Mouse (Mus musculus) neural tube, embryonic 11.5 days (tissue): ENCODE data around the gene Icam5. TPM values are rescaled to one million over a fixed set of nuclear protein-coding genes. Genes with fewer than 3 reads are reported as not detected.
A peak's percentile ranks its signal among the peaks of the same experiment; 100 is the strongest.

Experiments
- ATAC-seq: fragments of 200-750 bp; cut with Nextera tagmentation; 2 replicates; pipeline ENCODE4 v1.8.0; 2017; ENCODE audit warnings: moderate number of reproducible peaks, mild to moderate bottlenecking, moderate TSS enrichment, moderate library complexity; ENCODE audit not compliant: insufficient read depth, low FRiP score, low TSS enrichment
- DNase-seq: peaks from one replicate; pipeline ENCODE4 v3.0.0-alpha.2; 2015; ENCODE audit warnings: low spot score
- H3K27ac ChIP-seq: fragments of 300-500 bp; sonication (generic); 2 replicates; pipeline ENCODE4 v1.5.1; 2014; ENCODE audit warnings: low read depth, mild to moderate bottlenecking, low read length
- H3K27me3 ChIP-seq: fragments of 300-500 bp; sonication (generic); 2 replicates; pipeline ENCODE4 v1.6.1; 2014; ENCODE audit warnings: mild to moderate bottlenecking, low read length, mixed read lengths; ENCODE audit not compliant: control insufficient read depth, insufficient read depth
- H3K36me3 ChIP-seq: fragments of 300-500 bp; sonication (generic); 2 replicates; pipeline ENCODE4 v1.6.1; 2014; ENCODE audit warnings: mild to moderate bottlenecking, low read length, moderate library complexity, mixed read lengths; ENCODE audit not compliant: control insufficient read depth, insufficient read depth
- H3K4me1 ChIP-seq: fragments of 300-500 bp; sonication (generic); 2 replicates; pipeline ENCODE4 v1.6.1; 2014; ENCODE audit warnings: low read length, mixed read lengths; ENCODE audit not compliant: control insufficient read depth, insufficient read depth
- H3K4me2 ChIP-seq: fragments of 300-500 bp; sonication (generic); 2 replicates; pipeline ENCODE4 v1.6.1; 2014; ENCODE audit warnings: low read depth, mild to moderate bottlenecking, moderate library complexity
- H3K4me3 ChIP-seq: fragments of 300-500 bp; sonication (generic); 2 replicates; pipeline ENCODE4 v1.5.1; 2014; ENCODE audit warnings: low read depth, low read length
- H3K9ac ChIP-seq: fragments of 300-500 bp; sonication (generic); 2 replicates; pipeline ENCODE4 v1.6.1; 2014; ENCODE audit warnings: mild to moderate bottlenecking, low read length
- H3K9me3 ChIP-seq: fragments of 300-500 bp; sonication (generic); 2 replicates; pipeline ENCODE4 v1.6.1; 2016; ENCODE audit warnings: low read length; ENCODE audit not compliant: control insufficient read depth
- WGBS: fragments of 180-500 bp; shearing (Covaris S2); extraction: QIAGEN DNeasy Blood & Tissue Kit; methylation state at CpG from one replicate; pipeline ENCODE4 v1.1.7; 2014; 5-methylcytosine and 5-hydroxymethylcytosine counted together
- polyA plus RNA-seq: library from polyadenylated mRNA; unstranded; fragments of >200 nt; fragmentation: Nextera tagmentation; extraction: Ambion mirVana; gene quantifications from 2 replicates; pipeline ENCODE4 v1.2.1, GENCODE M21; 2014

Gene Icam5
- polyA plus RNA-seq, 1 experiment from 2014 or later = not detected

DNA sequence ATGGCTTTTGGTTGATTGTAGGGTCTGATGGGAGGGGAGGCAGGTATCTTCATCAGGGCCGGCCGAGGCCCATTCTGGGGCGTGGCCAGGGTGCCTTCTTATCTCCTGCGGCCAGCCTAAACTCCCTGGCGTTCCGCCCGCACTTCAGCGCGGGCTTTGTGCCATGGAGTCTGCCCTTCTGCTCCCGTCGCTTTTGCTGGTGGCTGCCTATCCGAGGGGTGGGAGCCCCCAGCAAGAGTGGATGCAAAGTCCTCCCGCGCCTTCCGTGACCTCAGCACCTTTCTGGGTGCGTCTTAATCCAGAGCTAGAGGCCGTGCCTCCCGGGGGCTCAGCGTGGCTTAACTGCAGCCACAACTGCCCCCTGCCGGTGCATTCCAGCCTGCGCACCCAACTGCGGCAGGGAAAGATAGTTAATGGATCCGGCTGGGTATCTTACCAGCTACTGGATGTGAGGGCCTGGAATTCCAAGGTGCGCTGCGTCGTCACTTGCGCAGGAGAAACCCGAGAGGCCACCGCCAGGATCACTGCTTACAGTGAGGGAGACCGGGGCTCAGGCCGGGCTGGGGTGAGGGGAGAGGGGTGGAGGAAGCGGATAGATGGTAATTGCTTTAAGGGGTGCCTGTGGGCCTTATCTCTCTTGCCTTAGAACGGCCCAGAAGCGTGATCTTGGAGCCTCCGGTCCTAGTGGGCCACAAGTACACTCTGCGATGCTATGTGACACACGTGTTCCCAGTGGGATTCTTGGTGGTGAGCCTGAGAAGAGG lies 2.4 kb upstream of the Icam5 start, which contains the start of gene Icam4:
Icam4 (plus strand) TSS at position 83 of the 764 bp plus-strand sequence.
- ATAC-seq (no peak), DNase-seq (peak; percentile 85)
- peak within 1 kb of the TSS; percentile 42 for H3K4me3 ChIP-seq
- H3K9ac ChIP-seq = peak within 1 kb of the TSS; percentile 47
- 2% methylated on average over 37 of the region's 37 CpGs for WGBS
- H3K27ac ChIP-seq = no peak within 1 kb of the TSS
- H3K4me2 ChIP-seq = peak within 1 kb of the TSS; percentile 83
- no peaks in the 10 kb centered on the region for H3K36me3 ChIP-seq
- peaks cover 56% of the 10 kb centered on the region for H3K27me3 ChIP-seq
- H3K9me3 ChIP-seq = no peaks in the 10 kb centered on the region
- peaks cover 21% of the 10 kb centered on the region for H3K4me1 ChIP-seq

DNA sequence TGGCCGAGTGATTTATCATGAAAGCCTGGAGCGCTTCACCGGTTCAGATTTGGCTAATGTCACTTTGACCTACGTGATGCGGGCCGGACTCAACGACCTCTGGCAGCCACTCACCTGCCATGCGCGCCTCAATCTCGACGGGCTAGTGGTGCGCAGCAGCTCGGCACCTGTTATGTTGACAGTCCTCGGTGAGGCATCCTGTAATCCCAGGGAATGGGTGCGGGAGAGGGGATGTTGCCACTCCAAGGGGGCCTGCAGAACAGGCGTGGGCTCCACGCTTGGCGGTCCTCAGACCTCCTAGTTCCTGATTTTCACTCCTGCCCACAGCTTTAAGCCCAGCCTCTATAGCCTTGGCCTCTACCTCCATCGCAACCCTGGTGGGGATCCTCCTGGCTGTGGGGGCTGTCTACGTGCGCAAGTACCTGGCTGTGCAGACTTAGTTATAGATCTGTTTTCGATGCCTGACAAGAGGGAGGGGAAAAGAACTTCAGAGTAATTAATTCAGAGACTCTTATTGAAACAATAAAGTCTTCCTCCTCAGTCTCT lies 1.7 kb upstream of the Icam5 start:
- no peak overlapping the region for H3K9ac ChIP-seq
- DNase-seq (no peak), ATAC-seq (no peak)
- no peak overlapping the region for H3K27ac ChIP-seq
- H3K27me3 ChIP-seq = peaks cover 63% of the 10 kb centered on the region
- 20% methylated on average over 22 of the region's 22 CpGs for WGBS
- peaks cover 21% of the 10 kb centered on the region for H3K4me1 ChIP-seq
- H3K4me2 ChIP-seq = peak overlapping the region; percentile 83
- peak overlapping the region; percentile 42; the same call in 1 of the 2 replicates for H3K4me3 ChIP-seq
- H3K36me3 ChIP-seq = no peaks in the 10 kb centered on the region
- no peaks in the 10 kb centered on the region for H3K9me3 ChIP-seq

DNA sequence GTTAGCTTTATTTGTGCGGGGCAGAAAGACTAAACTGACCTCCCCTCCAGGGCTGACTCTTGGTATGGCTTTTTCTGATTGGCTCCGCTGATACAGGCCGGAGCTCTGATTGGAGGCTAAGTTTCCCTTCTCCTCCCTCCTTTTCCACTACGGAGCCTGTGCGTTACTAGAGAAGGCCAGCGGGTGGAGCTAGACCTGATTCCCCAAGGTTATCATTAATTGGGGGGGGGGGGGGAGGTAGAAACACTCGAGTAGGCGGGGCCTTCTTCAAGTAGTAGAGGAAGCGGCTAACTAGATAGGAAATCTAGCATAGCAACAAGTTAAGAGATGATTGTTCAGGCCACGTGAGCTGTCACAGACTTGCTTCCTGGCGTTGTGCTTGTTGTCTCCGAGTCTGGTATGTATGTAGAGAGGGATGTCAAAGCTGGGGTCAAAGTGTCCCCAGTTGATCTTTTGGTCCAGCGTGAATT lies 1.1 kb upstream of the Icam5 start:
- ATAC-seq (peak; percentile 62), DNase-seq (peak; percentile 81)
- H3K9ac ChIP-seq = no peak overlapping the region
- peaks cover 70% of the 10 kb centered on the region for H3K27me3 ChIP-seq
- WGBS = under 1% methylated on average over 13 of the region's 13 CpGs
- H3K36me3 ChIP-seq = no peaks in the 10 kb centered on the region
- H3K4me1 ChIP-seq = peaks cover 21% of the 10 kb centered on the region
- peak overlapping the region; percentile 83 for H3K4me2 ChIP-seq
- peak overlapping the region; percentile 42 for H3K4me3 ChIP-seq
- no peaks in the 10 kb centered on the region for H3K9me3 ChIP-seq
- H3K27ac ChIP-seq = no peak overlapping the region

DNA sequence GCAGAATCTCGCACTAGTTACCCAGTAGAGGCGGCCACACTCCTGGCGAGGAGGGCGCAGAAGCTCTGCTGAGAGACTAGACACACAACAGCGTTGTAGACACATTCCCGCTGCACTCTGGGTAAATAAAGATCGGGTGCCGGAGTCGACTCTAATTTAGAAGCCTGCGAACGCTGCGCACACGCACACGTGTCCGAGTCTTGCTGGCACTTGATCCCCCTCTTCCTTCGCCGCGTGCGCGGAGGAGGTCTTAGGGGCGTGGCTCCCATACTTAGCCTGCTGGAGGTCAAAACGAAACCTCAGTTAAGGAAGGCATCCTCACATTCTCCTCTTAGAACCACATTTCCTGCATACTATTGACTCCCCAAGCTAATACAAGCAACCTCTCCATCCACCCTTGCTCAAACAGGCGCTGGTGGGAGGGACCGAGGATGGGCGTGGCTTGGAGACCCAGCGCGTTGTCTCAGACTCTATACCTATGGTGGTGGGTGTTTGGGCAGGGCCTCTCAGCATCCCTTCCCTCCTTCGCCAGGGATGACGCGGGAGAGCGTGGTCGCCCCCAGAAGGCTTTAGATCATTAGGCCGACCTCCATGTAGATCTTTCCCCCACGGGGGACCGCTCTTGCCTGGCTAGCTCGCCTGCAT lies 500 bp upstream of the Icam5 start:
- under 1% methylated on average over 36 of the region's 36 CpGs for WGBS
- ATAC-seq = peak; percentile 40; the same call in 1 of the 2 replicates
- DNase-seq = peak; percentile 60
- Histone ChIP-seq H3K4me1 (peaks cover 21% of the 10 kb centered on the region), H3K9me3 (no peaks in the 10 kb centered on the region), H3K36me3 (no peaks in the 10 kb centered on the region), H3K27me3 (peaks cover 75% of the 10 kb centered on the region), H3K4me3 (peak overlapping the region; percentile 42), H3K9ac (no peak overlapping the region), H3K4me2 (peak overlapping the region; percentile 83), H3K27ac (no peak overlapping the region)

DNA sequence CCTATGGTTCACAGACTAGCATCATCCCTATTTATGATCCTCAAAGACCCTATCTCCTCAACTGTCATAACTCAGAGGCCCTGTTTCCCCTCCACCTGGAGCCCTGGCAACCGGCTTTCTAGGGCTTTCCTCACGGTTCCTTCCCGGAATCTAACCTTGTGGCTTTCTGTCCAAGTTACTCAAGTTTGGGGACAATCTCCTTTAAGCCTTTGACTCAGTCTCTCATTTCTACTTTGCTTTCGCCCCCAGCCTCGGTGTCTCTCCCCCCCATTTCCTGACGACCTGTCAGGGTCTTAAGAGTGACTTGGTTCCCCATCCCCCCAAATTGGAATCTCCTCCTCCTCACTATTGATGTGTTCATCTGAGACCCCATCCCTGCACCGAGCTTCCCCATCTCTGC lies 618 bp downstream of the Icam5 start:
- H3K4me1 ChIP-seq = peaks cover 21% of the 10 kb centered on the region
- 2% methylated on average over 7 of the region's 7 CpGs for WGBS
- H3K9me3 ChIP-seq = no peaks in the 10 kb centered on the region
- DNase-seq (no peak), ATAC-seq (no peak)
- H3K4me2 ChIP-seq = no peak overlapping the region; the same call in 1 of the 2 replicates
- H3K27me3 ChIP-seq = peaks cover 87% of the 10 kb centered on the region
- H3K9ac ChIP-seq = no peak overlapping the region
- H3K36me3 ChIP-seq = no peaks in the 10 kb centered on the region
- H3K4me3 ChIP-seq = no peak overlapping the region; the same call in 1 of the 2 replicates
- no peak overlapping the region for H3K27ac ChIP-seq

DNA sequence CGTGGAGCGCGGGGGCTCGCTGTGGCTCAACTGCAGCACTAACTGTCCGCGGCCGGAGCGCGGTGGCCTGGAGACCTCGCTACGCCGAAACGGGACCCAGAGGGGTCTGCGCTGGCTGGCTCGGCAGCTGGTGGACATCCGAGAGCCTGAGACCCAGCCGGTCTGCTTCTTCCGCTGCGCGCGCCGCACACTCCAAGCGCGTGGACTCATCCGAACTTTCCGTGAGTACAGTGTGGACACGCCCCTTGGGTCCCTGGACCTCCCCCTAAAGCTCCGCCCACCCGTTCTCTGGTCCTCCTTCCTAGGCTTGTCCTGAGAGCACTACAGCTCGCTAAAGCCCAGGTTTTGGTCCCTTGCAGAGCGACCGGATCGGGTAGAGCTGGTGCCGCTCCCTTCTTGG lies 1.3 kb downstream of the Icam5 start:
- under 1% methylated on average over 32 of the region's 34 CpGs for WGBS
- Histone ChIP-seq H3K9ac (no peak overlapping the region; the same call in 1 of the 2 replicates), H3K4me2 (peak overlapping the region; percentile 56), H3K9me3 (no peaks in the 10 kb centered on the region), H3K27ac (no peak overlapping the region), H3K4me1 (peaks cover 21% of the 10 kb centered on the region), H3K27me3 (peaks cover 93% of the 10 kb centered on the region), H3K4me3 (peak overlapping the region; percentile 36), H3K36me3 (no peaks in the 10 kb centered on the region)
- DNase-seq (peak; percentile 78), ATAC-seq (0 out of 2 replicates have a peak, but pooled peaks have one; percentile 31)

DNA sequence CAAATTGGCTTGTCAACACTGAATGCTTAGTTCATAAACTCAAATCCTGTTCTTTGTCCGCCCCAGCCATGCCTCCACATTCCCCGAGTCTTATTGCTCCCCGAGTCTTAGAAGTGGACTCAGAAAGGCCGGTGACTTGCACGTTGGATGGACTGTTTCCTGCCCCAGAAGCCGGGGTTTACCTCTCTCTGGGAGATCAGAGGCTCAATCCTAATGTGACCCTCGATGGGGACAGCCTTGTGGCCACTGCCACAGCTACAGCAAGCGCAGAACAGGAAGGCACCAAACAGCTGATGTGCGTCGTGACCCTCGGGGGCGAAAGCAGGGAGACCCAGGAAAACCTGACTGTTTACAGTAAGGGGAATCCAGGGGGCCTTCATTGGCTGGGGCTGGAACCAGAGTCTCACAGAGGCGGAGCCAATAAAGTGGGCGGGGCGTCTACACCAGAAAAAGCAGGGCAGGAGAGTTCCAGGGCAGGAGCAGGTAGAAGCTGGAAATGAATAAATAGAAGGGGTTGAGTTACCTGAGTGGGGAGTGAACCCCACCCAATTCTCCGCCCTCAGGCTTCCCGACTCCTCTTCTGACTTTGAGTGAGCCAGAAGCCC lies 2.7 kb downstream of the Icam5 start:
- WGBS = 4% methylated on average over 17 of the region's 17 CpGs
- no peak for ATAC-seq
- DNase-seq = peak; percentile 33
- Histone ChIP-seq H3K4me2 (no peak overlapping the region), H3K27me3 (peaks cover 97% of the 10 kb centered on the region), H3K4me3 (no peak overlapping the region), H3K4me1 (peaks cover 21% of the 10 kb centered on the region), H3K9me3 (no peaks in the 10 kb centered on the region), H3K27ac (no peak overlapping the region), H3K36me3 (no peaks in the 10 kb centered on the region), H3K9ac (no peak overlapping the region)

DNA sequence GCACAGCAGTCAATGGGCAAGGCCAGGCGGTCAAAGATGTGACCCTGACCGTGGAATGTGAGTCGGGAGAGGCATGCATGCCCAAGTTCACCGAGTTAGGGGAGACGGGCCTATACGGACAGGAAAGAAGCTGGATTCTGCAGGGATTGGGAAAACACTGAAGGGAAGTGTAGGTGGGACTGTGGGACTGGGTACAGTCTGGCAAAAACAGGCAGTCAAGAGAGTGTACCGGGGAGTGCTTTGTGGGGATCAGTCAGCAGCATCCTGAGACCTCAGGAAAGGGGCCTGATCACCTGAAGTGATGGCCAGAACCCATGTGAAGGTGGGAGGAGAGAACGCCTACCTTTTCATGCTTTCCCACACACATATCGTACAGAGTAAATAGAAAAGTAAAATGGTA lies 3.7 kb downstream of the Icam5 start:
- no peaks in the 10 kb centered on the region for H3K9me3 ChIP-seq
- no peaks in the 10 kb centered on the region for H3K36me3 ChIP-seq
- peaks cover 21% of the 10 kb centered on the region for H3K4me1 ChIP-seq
- no peak overlapping the region for H3K27ac ChIP-seq
- H3K9ac ChIP-seq = no peak overlapping the region
- no peak overlapping the region for H3K4me2 ChIP-seq
- ATAC-seq = no peak
- WGBS = 10% methylated on average over 9 of the region's 9 CpGs
- H3K4me3 ChIP-seq = no peak overlapping the region
- DNase-seq = no peak
- H3K27me3 ChIP-seq = peaks cover 92% of the 10 kb centered on the region
